Mouse (Mus musculus) limb, embryonic 15.5 days (tissue): ENCODE measurements around the gene Megf11. TPM values are rescaled to one million over a fixed set of nuclear protein-coding genes. Genes with fewer than 3 reads are reported as not detected.

ENCODE experiments used
- ATAC-seq: fragments of 200-750 bp; cut with Nextera tagmentation; 2 replicates; pipeline ENCODE4 v1.8.0; 2017; ENCODE audit warnings: low read depth, moderate TSS enrichment; ENCODE audit not compliant: insufficient number of reproducible peaks, low FRiP score, low TSS enrichment
- H3K27ac ChIP-seq: fragments of 300-500 bp; sonication (generic); 2 replicates; pipeline ENCODE4 v1.5.1; 2015; ENCODE audit warnings: moderate library complexity, mild to moderate bottlenecking, inconsistent platforms
- H3K27me3 ChIP-seq: fragments of 300-500 bp; sonication (generic); 2 replicates; pipeline ENCODE4 v1.6.1; 2015; ENCODE audit warnings: inconsistent platforms
- H3K36me3 ChIP-seq: fragments of 300-500 bp; sonication (generic); 2 replicates; pipeline ENCODE4 v1.6.1; 2015; ENCODE audit warnings: inconsistent platforms
- H3K4me1 ChIP-seq: fragments of 300-500 bp; sonication (generic); 2 replicates; pipeline ENCODE4 v1.6.1; 2015; ENCODE audit warnings: inconsistent platforms
- H3K4me2 ChIP-seq: fragments of 300-500 bp; sonication (generic); 2 replicates; pipeline ENCODE4 v1.6.1; 2015; ENCODE audit warnings: mild to moderate bottlenecking, inconsistent platforms
- H3K4me3 ChIP-seq: fragments of 300-500 bp; sonication (generic); 2 replicates; pipeline ENCODE4 v1.5.1; 2015; ENCODE audit warnings: mild to moderate bottlenecking, inconsistent platforms
- H3K9ac ChIP-seq: fragments of 300-500 bp; sonication (generic); 2 replicates; pipeline ENCODE4 v1.6.1; 2015; ENCODE audit warnings: inconsistent platforms
- H3K9me3 ChIP-seq: fragments of 300-500 bp; sonication (generic); 2 replicates; pipeline ENCODE4 v1.6.1; 2016; ENCODE audit warnings: inconsistent platforms
- WGBS: fragments of 180-500 bp; shearing (Covaris S2); methylation state at CpG from one replicate; pipeline ENCODE4 v1.1.7; 2015; 5-methylcytosine and 5-hydroxymethylcytosine counted together
- polyA plus RNA-seq: library from polyadenylated mRNA; unstranded; fragments of >200 nt; fragmentation: Nextera tagmentation; extraction: Ambion mirVana; gene quantifications from 2 replicates; pipeline ENCODE4 v1.2.1, GENCODE M21; 2015

The Megf11 gene
- polyA plus RNA-seq, 1 experiment from 2014 or later = 0.83 TPM

DNA sequence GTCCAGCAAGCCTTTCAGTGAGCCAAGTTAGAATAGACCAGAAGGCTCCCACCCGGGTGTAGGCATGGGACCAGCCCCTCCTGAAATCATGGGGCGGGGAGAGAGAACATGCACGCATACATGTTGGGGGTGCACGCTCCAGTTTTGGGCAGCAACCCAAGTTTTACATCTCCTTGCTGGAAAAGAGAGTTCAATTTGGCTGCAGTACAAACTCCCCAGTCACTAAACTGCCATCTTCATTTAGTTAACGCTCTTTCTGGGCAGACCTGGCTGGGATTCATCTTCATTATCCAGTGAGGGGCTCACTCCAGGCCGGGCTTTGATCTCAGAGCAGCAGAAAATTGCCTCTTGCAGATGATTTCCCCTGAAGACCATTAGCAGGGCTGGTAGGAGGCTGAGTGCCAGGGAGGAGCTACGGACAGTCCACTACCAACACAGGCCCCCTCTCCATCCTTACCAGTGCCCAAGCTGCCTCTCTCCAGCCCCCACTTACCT, 218.8 kb downstream of the Megf11 start:
- Histone ChIP-seq H3K36me3 (no peaks in the 10 kb centered on the region), H3K27ac (peak overlapping the region; percentile 60), H3K4me3 (no peak overlapping the region), H3K4me1 (peaks cover 24% of the 10 kb centered on the region), H3K4me2 (no peak overlapping the region), H3K9ac (no peak overlapping the region), H3K9me3 (no peaks in the 10 kb centered on the region), H3K27me3 (0 out of 2 replicates have a peak, but pooled peaks cover 2% of the 10 kb centered on the region)
- WGBS = 24% methylated on average over 7 of the region's 7 CpGs
- ATAC-seq = no peak

DNA sequence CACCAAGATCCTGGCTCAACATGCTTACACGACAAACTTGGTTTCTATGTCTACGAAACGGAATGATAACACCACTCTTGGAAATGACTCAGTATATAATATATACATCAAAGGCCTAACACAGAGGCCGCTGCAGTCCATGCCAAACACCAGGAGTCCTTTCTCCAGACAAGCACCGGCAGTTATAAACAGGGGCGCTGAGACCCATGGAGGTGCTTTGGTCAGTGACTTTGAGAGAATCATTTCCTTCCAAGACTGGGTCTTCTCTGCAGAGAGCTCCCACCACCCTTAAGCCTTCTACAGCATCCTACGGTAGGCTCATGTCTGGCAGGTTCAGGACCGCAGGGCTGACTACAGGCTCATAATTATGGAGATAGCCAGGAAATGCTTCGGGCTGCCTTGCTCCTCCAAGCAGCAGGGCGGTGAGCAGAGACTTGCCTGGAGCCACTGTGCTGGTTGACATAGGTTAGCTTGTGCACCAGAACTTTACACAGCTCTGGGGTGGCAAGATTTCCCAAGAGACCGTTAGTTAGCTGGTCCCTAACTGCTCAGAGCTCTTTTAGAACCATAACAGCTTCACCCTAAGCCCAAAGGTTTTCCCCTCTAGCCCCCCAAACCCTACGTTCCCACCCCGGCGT, 219.8 kb downstream of the Megf11 start:
- Histone ChIP-seq H3K27ac (peak overlapping the region; percentile 60; the same call in 1 of the 2 replicates), H3K9me3 (no peaks in the 10 kb centered on the region), H3K36me3 (no peaks in the 10 kb centered on the region), H3K27me3 (0 out of 2 replicates have a peak, but pooled peaks cover 2% of the 10 kb centered on the region), H3K4me2 (no peak overlapping the region), H3K4me1 (peaks cover 24% of the 10 kb centered on the region), H3K4me3 (no peak overlapping the region), H3K9ac (no peak overlapping the region)
- 59% methylated on average over 14 of the region's 14 CpGs for WGBS
- no peak for ATAC-seq

DNA sequence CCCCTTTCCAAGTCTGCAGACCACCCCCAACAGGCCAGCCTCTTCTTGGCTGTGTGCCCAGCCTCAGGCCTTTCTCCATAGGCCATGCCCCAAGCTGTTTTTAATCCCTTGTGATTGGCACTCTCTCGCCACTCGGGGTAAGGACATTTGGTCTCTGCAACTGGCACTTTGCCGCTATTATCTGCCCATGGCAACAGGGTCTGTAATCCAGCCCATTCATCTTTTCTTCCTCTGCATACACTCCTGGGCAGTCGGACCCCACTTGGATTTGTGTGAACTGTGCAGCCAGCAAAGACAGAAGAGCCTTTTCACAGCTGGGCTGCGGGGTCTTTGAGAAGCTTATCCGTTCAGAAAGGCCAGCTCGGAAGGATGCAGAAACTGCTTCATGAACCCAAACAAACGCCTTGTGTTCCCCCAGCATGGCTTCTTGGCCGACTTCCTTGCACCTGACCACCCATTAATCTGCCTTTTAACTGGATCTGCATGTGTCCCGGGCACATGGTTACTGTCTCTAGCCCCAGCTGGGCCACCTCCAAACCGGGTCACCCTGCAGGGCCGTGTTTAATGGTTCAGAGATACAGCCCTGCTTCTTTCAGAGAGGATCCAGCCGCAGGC, 220.4 kb downstream of the Megf11 start:
- H3K36me3 ChIP-seq = no peaks in the 10 kb centered on the region
- no peak for ATAC-seq
- 37% methylated on average over 13 of the region's 13 CpGs for WGBS

DNA sequence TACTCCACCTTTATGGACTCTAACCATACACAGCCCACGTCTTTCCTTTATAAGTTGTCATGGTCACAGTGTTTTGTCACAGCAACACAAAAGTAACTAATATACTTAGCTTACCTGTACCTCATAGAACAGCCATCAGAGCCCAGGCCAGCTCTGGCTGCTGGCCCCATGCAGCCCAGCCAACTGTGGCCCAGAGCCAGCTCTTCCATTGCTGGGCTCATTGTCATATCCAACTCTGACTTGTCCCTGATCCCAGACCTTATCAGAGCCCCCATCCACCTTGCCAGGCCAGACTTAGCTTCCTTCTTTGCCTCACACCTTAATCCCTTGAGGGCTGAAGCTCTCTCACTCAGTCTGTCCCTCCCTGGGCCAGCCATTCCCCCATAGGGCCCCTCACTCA, 221.6 kb downstream of the Megf11 start:
- H3K4me2 ChIP-seq = no peak overlapping the region
- H3K4me1 ChIP-seq = peaks cover 24% of the 10 kb centered on the region
- H3K9me3 ChIP-seq = no peaks in the 10 kb centered on the region
- WGBS = 78% methylated on average over 1 of the region's 1 CpGs
- no peak overlapping the region for H3K9ac ChIP-seq
- no peak for ATAC-seq
- no peak overlapping the region for H3K27ac ChIP-seq
- no peaks in the 10 kb centered on the region for H3K36me3 ChIP-seq
- H3K27me3 ChIP-seq = 0 out of 2 replicates have a peak, but pooled peaks cover 2% of the 10 kb centered on the region
- H3K4me3 ChIP-seq = no peak overlapping the region

More for the DNA sequence above, 220.4 kb downstream of the Megf11 start:
- Histone ChIP-seq H3K27ac (no peak overlapping the region), H3K4me2 (no peak overlapping the region), H3K4me3 (no peak overlapping the region), H3K9me3 (no peaks in the 10 kb centered on the region), H3K9ac (no peak overlapping the region), H3K27me3 (0 out of 2 replicates have a peak, but pooled peaks cover 2% of the 10 kb centered on the region), H3K4me1 (peaks cover 24% of the 10 kb centered on the region)

DNA sequence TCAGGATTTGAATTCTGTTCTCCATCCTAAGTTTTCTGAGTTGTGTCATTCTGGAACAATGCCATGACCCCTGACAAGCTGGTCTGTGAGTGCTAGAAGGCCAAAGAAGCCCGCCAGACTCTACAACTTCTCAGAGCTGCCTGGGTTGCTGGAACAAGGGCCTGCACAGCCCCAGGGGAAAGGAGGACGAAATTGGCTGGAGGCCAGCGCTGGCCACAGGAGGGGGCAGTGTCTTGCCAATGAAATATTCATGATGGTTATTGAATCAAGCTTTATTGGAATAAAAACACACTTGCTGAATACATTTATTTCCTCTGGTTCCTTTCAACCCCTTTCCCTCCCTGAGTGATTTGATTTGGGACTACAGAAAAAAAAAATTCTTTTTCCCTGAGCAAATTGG, 224.1 kb downstream of the Megf11 start:
- Histone ChIP-seq H3K4me3 (no peak overlapping the region), H3K27me3 (no peaks in the 10 kb centered on the region), H3K9ac (no peak overlapping the region), H3K27ac (no peak overlapping the region), H3K36me3 (no peaks in the 10 kb centered on the region), H3K4me2 (no peak overlapping the region), H3K4me1 (peaks cover 15% of the 10 kb centered on the region), H3K9me3 (no peaks in the 10 kb centered on the region)
- no peak for ATAC-seq
- WGBS = 35% methylated on average over 3 of the region's 3 CpGs

DNA sequence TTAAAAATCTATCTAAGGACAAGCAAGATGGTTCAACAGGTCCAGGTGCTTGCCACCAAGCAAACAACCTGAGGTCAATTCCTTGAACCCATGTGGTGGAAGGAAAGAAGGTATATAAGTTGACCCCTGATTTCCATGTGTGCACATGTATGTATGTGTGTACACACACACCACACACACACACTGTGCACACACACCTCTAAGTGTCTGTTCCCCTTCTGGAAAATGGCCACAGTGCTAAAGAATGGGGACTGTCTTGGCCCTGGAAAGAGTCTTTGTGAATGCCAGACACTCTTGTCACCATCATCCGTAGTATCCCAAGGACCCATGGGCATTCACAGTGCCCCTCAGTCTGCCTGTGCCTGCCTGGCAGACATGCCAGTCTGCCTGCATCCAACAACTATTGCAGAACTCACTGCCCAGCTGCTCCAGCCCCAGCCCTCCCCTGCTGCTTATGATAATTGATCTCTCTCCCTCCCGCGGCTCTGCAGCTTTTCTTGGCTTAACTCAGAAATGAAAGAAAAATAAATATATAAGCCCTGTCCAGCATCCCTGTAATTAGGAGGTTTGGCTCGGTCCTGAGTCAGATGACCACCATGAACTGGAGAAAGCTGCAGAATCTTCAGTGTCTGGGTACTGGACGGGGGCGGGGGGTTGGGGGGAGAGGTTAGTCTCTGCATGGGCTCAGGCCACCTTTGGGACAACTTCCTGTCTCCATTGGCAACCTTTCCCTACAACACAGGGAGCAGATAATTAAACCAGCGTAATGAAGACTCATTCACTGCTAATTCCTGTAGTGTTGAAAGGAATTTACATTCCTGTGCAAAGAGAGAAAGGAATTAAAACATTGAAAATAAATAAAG, 226.9 kb downstream of the Megf11 start:
- no peaks in the 10 kb centered on the region for H3K4me1 ChIP-seq
- H3K9me3 ChIP-seq = no peaks in the 10 kb centered on the region
- no peak overlapping the region for H3K9ac ChIP-seq
- no peak for ATAC-seq
- no peaks in the 10 kb centered on the region for H3K36me3 ChIP-seq
- H3K4me3 ChIP-seq = no peak overlapping the region
- H3K27ac ChIP-seq = no peak overlapping the region
- no peak overlapping the region for H3K4me2 ChIP-seq
- no peaks in the 10 kb centered on the region for H3K27me3 ChIP-seq
- 17% methylated on average over 7 of the region's 7 CpGs for WGBS

DNA sequence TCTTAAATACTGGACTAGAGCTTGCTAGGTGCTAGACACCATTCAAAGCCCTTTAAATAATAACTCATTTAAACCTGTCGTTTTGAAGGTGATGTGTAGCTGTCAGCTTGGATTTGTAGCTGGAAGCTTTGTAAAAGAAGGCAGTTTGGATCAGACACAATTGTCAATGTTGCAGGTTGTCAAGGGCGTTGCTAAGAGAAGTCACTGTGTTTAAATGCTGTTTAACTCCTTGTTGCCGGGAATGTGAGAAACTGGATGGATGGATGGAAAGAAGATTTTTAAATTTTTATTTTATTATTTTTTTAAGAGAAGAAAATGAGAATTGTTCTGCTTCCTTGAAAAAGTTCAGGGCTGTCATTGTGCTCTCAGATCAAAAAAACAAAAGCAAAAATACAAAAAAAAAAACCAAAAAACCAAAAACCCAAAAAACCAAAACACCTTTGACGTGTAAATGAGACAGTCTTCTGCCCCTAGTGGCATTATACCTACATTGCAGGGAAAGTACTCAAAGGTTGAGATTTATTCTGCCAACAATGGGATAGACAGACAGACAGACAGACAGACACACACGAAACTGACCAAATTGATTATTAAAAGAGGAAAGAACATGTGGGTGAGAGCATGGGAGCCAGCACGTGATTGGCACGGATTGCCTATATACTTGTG, 227.7 kb downstream of the Megf11 start:
- WGBS = 51% methylated on average over 7 of the region's 7 CpGs
- H3K27ac ChIP-seq = no peak overlapping the region
- ATAC-seq = no peak

DNA sequence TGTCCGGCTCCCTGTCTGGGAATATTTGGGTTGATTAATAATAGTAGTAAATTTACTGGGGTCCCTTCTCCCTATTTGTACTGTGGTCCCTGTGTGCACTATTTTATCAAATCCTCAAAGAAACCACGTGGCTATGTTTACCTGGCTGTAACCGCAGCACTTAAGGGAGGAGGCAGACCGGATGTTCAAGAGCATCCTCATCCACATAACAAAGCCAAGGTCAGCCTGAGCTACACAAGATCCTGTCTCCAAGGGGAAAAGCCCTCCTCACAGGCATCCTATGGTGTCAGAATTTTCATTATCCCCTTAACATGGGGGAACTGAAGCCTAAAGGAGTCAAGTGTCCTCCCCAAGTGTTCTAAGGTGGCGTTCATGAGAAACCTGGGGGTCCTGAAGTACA, 232.0 kb downstream of the Megf11 start:
- Histone ChIP-seq H3K9ac (no peak overlapping the region), H3K9me3 (no peaks in the 10 kb centered on the region), H3K27ac (no peak overlapping the region), H3K4me3 (no peak overlapping the region), H3K4me1 (no peaks in the 10 kb centered on the region), H3K4me2 (no peak overlapping the region), H3K27me3 (no peaks in the 10 kb centered on the region), H3K36me3 (no peaks in the 10 kb centered on the region)
- 60% methylated on average over 5 of the region's 5 CpGs for WGBS
- no peak for ATAC-seq

More for the DNA sequence above, 227.7 kb downstream of the Megf11 start:
- Histone ChIP-seq H3K36me3 (no peaks in the 10 kb centered on the region), H3K27me3 (no peaks in the 10 kb centered on the region), H3K4me2 (no peak overlapping the region), H3K9me3 (no peaks in the 10 kb centered on the region), H3K4me1 (no peaks in the 10 kb centered on the region), H3K9ac (no peak overlapping the region), H3K4me3 (no peak overlapping the region)

DNA sequence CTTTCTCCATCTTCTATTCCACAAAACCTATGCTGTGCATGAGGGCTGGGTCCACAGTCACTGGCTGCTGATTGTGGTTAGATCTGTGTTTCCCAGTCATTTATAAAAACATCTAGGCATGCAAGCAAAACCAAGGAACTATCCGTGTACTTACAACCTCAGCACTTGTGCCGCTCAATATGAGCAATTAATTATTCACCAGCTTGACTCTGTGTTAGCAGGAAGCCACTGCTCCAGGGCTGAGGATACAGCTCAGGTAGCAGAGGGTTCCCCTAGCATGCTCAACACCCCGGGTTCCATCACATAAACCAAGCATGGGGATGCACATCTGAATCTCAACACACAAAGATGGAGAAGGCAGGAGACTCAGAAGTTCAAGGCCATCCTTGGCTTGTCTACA, 233.0 kb downstream of the Megf11 start:
- H3K9ac ChIP-seq = no peak overlapping the region
- no peak for ATAC-seq
- H3K27ac ChIP-seq = no peak overlapping the region
- H3K9me3 ChIP-seq = no peaks in the 10 kb centered on the region
- H3K4me2 ChIP-seq = no peak overlapping the region
- H3K27me3 ChIP-seq = no peaks in the 10 kb centered on the region
- no peak overlapping the region for H3K4me3 ChIP-seq
- H3K4me1 ChIP-seq = no peaks in the 10 kb centered on the region
- 75% methylated on average over 3 of the region's 3 CpGs for WGBS
- H3K36me3 ChIP-seq = no peaks in the 10 kb centered on the region

DNA sequence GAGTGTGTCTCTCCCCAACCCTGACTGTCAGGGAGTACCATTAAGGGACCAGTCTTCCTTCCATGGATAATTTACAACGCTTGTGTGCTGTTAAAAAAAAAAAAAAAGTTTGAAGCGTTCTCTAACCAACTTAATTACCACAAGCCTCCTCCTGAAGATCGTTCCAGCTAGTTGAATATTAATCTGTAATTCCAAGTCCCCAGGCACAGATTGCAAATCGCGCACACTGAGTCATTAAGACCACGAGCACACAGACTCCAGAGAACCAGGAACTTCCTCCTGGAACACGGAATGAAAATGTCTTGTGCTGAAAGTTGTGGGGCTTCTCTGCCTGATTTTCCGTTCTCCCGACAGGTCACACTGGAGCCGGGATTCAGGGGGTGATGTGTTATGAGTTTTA, 234.0 kb downstream of the Megf11 start:
- no peak for ATAC-seq
- 50% methylated on average over 10 of the region's 10 CpGs for WGBS
- no peaks in the 10 kb centered on the region for H3K4me1 ChIP-seq
- H3K9me3 ChIP-seq = no peaks in the 10 kb centered on the region
- H3K27ac ChIP-seq = no peak overlapping the region
- no peaks in the 10 kb centered on the region for H3K27me3 ChIP-seq
- H3K4me3 ChIP-seq = no peak overlapping the region
- H3K36me3 ChIP-seq = no peaks in the 10 kb centered on the region
- H3K9ac ChIP-seq = no peak overlapping the region
- H3K4me2 ChIP-seq = no peak overlapping the region

DNA sequence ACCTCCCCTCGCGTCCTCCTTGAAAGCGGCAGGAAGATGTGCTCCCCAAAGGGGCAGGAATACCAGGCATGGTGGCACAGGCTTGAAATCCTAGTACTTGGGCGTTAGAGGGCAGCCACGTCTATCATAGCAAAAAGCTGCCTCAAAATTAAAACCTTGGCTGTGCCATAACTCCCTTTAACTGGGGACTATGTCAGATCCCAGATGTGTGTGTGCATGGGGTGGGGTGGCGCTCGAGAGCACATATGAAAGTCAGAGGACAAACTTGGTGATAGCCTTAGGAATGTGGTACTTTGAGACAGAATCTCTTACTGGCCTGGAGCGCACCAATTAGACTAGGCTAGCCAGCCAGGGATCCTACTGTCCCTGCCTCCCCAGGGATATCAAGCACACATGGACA, 235.2 kb downstream of the Megf11 start:
- H3K27ac ChIP-seq = no peak overlapping the region
- H3K9ac ChIP-seq = no peak overlapping the region
- no peaks in the 10 kb centered on the region for H3K4me1 ChIP-seq
- H3K36me3 ChIP-seq = no peaks in the 10 kb centered on the region
- H3K9me3 ChIP-seq = no peaks in the 10 kb centered on the region
- H3K4me2 ChIP-seq = no peak overlapping the region
- no peak overlapping the region for H3K4me3 ChIP-seq
- no peak for ATAC-seq
- 48% methylated on average over 8 of the region's 8 CpGs for WGBS
- no peaks in the 10 kb centered on the region for H3K27me3 ChIP-seq
